Mouse (Mus musculus): Measurements from ENCODE around the gene Gm5426.

DNA sequence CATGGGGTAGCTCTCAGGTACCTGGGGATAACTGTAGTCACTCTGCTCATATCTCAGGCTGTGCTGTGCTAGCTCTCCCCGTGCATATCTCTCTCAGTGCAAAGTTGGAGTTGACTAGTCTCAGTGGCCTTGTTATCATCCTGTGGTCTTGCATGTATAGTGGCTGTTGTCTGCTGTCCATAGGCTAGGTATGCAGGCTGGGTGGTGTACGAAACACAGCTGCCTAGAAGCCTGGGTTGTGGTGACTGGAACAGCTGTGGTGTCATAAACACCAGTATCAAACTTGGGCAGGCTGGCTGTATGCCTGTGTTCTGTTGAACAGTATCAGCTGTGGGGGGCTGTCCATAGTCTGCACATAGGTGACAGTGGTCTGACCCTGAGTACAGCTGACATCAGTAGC, 7.2 kb upstream of the Gm5426 start:
- TF ChIP-seq GATA1 (IDR thresholded peaks at IDR 0.05; ENCODE audit: borderline replicate concordance, low read length), result no peak
- no peak for TF ChIP-seq FLI1 (IDR thresholded peaks at IDR 0.05; ENCODE audit: low read length)
